Mouse (Mus musculus): Measurements from ENCODE around the gene Dscaml1.

- TF ChIP-seq CTCF (IDR thresholded peaks at IDR 0.05; ENCODE audit: control insufficient read depth, insufficient read depth, low read length) (no peak), POLR2A (IDR thresholded peaks at IDR 0.05; ENCODE audit: borderline replicate concordance, control insufficient read depth, low read depth, low read length) (no peak)
Observed at GRCm38 (mm10) chr9:45682461-45682998, 256.1 kb downstream of the Dscaml1 start.
